Mouse (Mus musculus) megakaryocyte, embryonic 14.5 days (primary cell): Measurements from ENCODE around the gene Clybl. TPM values are rescaled to one million over a fixed set of nuclear protein-coding genes. Genes with fewer than 3 reads are reported as not detected.
A peak's percentile ranks its signal among the peaks of the same experiment; 100 is the strongest.

ENCODE experiments used
- H3K27me3 ChIP-seq: replicated peaks from 2 replicates; pipeline ENCODE3; 2012; ENCODE audit warnings: inconsistent platforms
- H3K36me3 ChIP-seq: replicated peaks from 2 replicates; pipeline ENCODE3; 2012; ENCODE audit warnings: low read length, inconsistent platforms, mixed read lengths
- H3K4me1 ChIP-seq: 2 replicates; pipeline ENCODE4 v1.6.1; 2012; ENCODE audit warnings: inconsistent platforms
- H3K4me3 ChIP-seq: replicated peaks from 2 replicates; pipeline ENCODE3; 2012; ENCODE audit warnings: moderate library complexity, mild to moderate bottlenecking, inconsistent platforms
- H3K9me3 ChIP-seq: 2 replicates; pipeline ENCODE4 v1.6.1; 2012; ENCODE audit warnings: inconsistent platforms
- FLI1 ChIP-seq: IDR thresholded peaks from 2 replicates; pipeline ENCODE4 v1.6.1; 2012; ENCODE audit warnings: low read length, inconsistent platforms, mixed read lengths
- GATA1 ChIP-seq: IDR thresholded peaks from 3 replicates; pipeline ENCODE4 v1.6.1; 2012; ENCODE audit warnings: mixed read lengths, low read length, inconsistent platforms, borderline replicate concordance
- polyA plus RNA-seq: library from polyadenylated mRNA; stranded (reverse); fragments of >175 nt; gene quantifications from 2 replicates; pipeline ENCODE4 v1.2.3, GENCODE M21; 2012; ENCODE audit warnings: low replicate concordance; ENCODE audit not compliant: insufficient read depth

The Clybl gene
- polyA plus RNA-seq, result 8.3 TPM in 1 of 2 replicates, not detected in the other

- Histone ChIP-seq H3K27me3 (peaks cover 5% of the 10 kb centered on the region), H3K9me3 (no peaks in the 10 kb centered on the region), H3K4me3 (peak within 1 kb of the TSS; percentile 98), H3K4me1 (peaks cover 55% of the 10 kb centered on the region), H3K36me3 (no peaks in the 10 kb centered on the region)
- no peak for TF ChIP-seq FLI1
- TF ChIP-seq GATA1, result no peak
Observed at GRCm38 (mm10) chr14:122181078-122181814, at the start of gene Clybl. TSS of gene Clybl (plus strand) at chr14:122181704.

GRCm38 (mm10) chr14:122136368-122136928, 45.1 kb upstream of the Clybl start:
- H3K9me3 ChIP-seq, result no peaks in the 10 kb centered on the region
- TF ChIP-seq GATA1, result no peak
- no peak overlapping the region for H3K4me3 ChIP-seq
- H3K36me3 ChIP-seq, result peaks cover 78% of the 10 kb centered on the region
- H3K27me3 ChIP-seq, result no peaks in the 10 kb centered on the region
- peaks cover 15% of the 10 kb centered on the region for H3K4me1 ChIP-seq

- Histone ChIP-seq H3K4me1 (peaks cover 16% of the 10 kb centered on the region), H3K4me3 (no peak overlapping the region), H3K36me3 (peaks cover 81% of the 10 kb centered on the region), H3K27me3 (no peaks in the 10 kb centered on the region), H3K9me3 (no peaks in the 10 kb centered on the region)
- TF ChIP-seq GATA1 (no peak), FLI1 (no peak)
Observed at GRCm38 (mm10) chr14:122137234-122137633, 44.3 kb upstream of the Clybl start.

GRCm38 (mm10) chr14:122140126-122140525, 41.4 kb upstream of the Clybl start:
- Histone ChIP-seq H3K36me3 (peaks cover 86% of the 10 kb centered on the region), H3K4me3 (no peak overlapping the region), H3K9me3 (no peaks in the 10 kb centered on the region), H3K27me3 (no peaks in the 10 kb centered on the region), H3K4me1 (peaks cover 42% of the 10 kb centered on the region)
- TF ChIP-seq GATA1 (no peak), FLI1 (no peak)

- Histone ChIP-seq H3K36me3 (peaks cover 97% of the 10 kb centered on the region), H3K27me3 (no peaks in the 10 kb centered on the region), H3K9me3 (no peaks in the 10 kb centered on the region), H3K4me1 (peaks cover 40% of the 10 kb centered on the region), H3K4me3 (no peak overlapping the region)
- TF ChIP-seq GATA1 (no peak), FLI1 (no peak)
Observed at GRCm38 (mm10) chr14:122143585-122144269, 37.8 kb upstream of the Clybl start.

GRCm38 (mm10) chr14:122145374-122145773, 36.1 kb upstream of the Clybl start:
- TF ChIP-seq GATA1 (no peak), FLI1 (no peak)
- peaks cover 99% of the 10 kb centered on the region for H3K36me3 ChIP-seq

GRCm38 (mm10) chr14:122150616-122151015, 30.9 kb upstream of the Clybl start:
- Histone ChIP-seq H3K27me3 (no peaks in the 10 kb centered on the region), H3K4me1 (peaks cover 6% of the 10 kb centered on the region; the same call in 1 of the 2 replicates), H3K4me3 (no peak overlapping the region), H3K9me3 (no peaks in the 10 kb centered on the region), H3K36me3 (peaks cover 99% of the 10 kb centered on the region)
- no peak for TF ChIP-seq FLI1
- TF ChIP-seq GATA1, result no peak

More at GRCm38 (mm10) chr14:122145374-122145773, 36.1 kb upstream of the Clybl start:
- Histone ChIP-seq H3K9me3 (no peaks in the 10 kb centered on the region), H3K4me3 (no peak overlapping the region), H3K27me3 (no peaks in the 10 kb centered on the region), H3K4me1 (peaks cover 40% of the 10 kb centered on the region)

- Histone ChIP-seq H3K4me1 (no peaks in the 10 kb centered on the region), H3K4me3 (no peak overlapping the region), H3K9me3 (no peaks in the 10 kb centered on the region), H3K27me3 (no peaks in the 10 kb centered on the region), H3K36me3 (peaks cover 73% of the 10 kb centered on the region)
- TF ChIP-seq FLI1 (no peak), GATA1 (no peak)
Observed at GRCm38 (mm10) chr14:122157738-122158137, 23.8 kb upstream of the Clybl start.

- H3K36me3 ChIP-seq, result peaks cover 42% of the 10 kb centered on the region
- H3K4me1 ChIP-seq, result no peaks in the 10 kb centered on the region
- no peaks in the 10 kb centered on the region for H3K27me3 ChIP-seq
- H3K4me3 ChIP-seq, result no peak overlapping the region
- H3K9me3 ChIP-seq, result 0 out of 2 replicates have a peak, but pooled peaks cover 2% of the 10 kb centered on the region
- TF ChIP-seq GATA1 (no peak), FLI1 (no peak)
Observed at GRCm38 (mm10) chr14:122160916-122161315, 20.6 kb upstream of the Clybl start.

GRCm38 (mm10) chr14:122168912-122169311, 12.6 kb upstream of the Clybl start:
- H3K36me3 ChIP-seq, result no peaks in the 10 kb centered on the region
- 0 out of 2 replicates have a peak, but pooled peaks cover 2% of the 10 kb centered on the region for H3K9me3 ChIP-seq
- no peaks in the 10 kb centered on the region for H3K4me1 ChIP-seq
- H3K4me3 ChIP-seq, result no peak overlapping the region
- H3K27me3 ChIP-seq, result peaks cover 17% of the 10 kb centered on the region
- TF ChIP-seq FLI1 (no peak), GATA1 (no peak)
